Mouse (Mus musculus) ovary, postnatal 36 days (tissue): ENCODE measurements around the gene Ldb3.
A peak's percentile ranks its signal among the peaks of the same experiment; 100 is the strongest.

Experiments used
- DNase-seq: peaks from one replicate; pipeline ENCODE4 v3.0.0; 2022; ENCODE audit warnings: low spot score, mixed read lengths

Ldb3 gene

GRCm38 (mm10) chr14:34561647-34562046 lies 26.8 kb downstream of the Ldb3 start:
- no peak for DNase-seq

- DNase-seq, result no peak
These were observed 29.5 kb downstream of the Ldb3 start for GRCm38 (mm10) chr14:34558947-34559346.

- no peak for DNase-seq
These were observed 33.3 kb downstream of the Ldb3 start for GRCm38 (mm10) chr14:34555211-34555610.

- DNase-seq, result peak; percentile 44
These were observed 34.4 kb downstream of the Ldb3 start for GRCm38 (mm10) chr14:34554047-34554446.

GRCm38 (mm10) chr14:34553470-34553869 lies 35.0 kb downstream of the Ldb3 start:
- no peak for DNase-seq

- DNase-seq, result no peak
These were observed 36.3 kb downstream of the Ldb3 start for GRCm38 (mm10) chr14:34552226-34552625.

- DNase-seq, result peak; percentile 86
These were observed 39.3 kb downstream of the Ldb3 start for GRCm38 (mm10) chr14:34549004-34549671.

- DNase-seq, result peak; percentile 55
These were observed 40.0 kb downstream of the Ldb3 start for GRCm38 (mm10) chr14:34548391-34549001.

GRCm38 (mm10) chr14:34544545-34544944 lies 43.9 kb downstream of the Ldb3 start:
- no peak for DNase-seq

GRCm38 (mm10) chr14:34544001-34544400 lies 44.5 kb downstream of the Ldb3 start:
- no peak for DNase-seq

GRCm38 (mm10) chr14:34543596-34543995 lies 44.9 kb downstream of the Ldb3 start:
- no peak for DNase-seq

GRCm38 (mm10) chr14:34541896-34542295 lies 46.6 kb downstream of the Ldb3 start:
- no peak for DNase-seq

- peak; percentile 63 for DNase-seq
These were observed 47.8 kb downstream of the Ldb3 start for GRCm38 (mm10) chr14:34540685-34541162.

GRCm38 (mm10) chr14:34535883-34536282 lies 52.6 kb downstream of the Ldb3 start:
- no peak for DNase-seq

GRCm38 (mm10) chr14:34533537-34533936 lies 54.9 kb downstream of the Ldb3 start:
- DNase-seq, result no peak

GRCm38 (mm10) chr14:34532536-34532935 lies 55.9 kb downstream of the Ldb3 start:
- DNase-seq, result no peak

- no peak for DNase-seq
These were observed 59.7 kb downstream of the Ldb3 start for GRCm38 (mm10) chr14:34528804-34529203.

GRCm38 (mm10) chr14:34522701-34523100 lies 65.8 kb downstream of the Ldb3 start, which contains the start of gene 9230112D13Rik:
Gene 9230112D13Rik, minus strand, starts transcription at chr14:34522801.
- no peak for DNase-seq

- no peak for DNase-seq
These were observed 70.4 kb downstream of the Ldb3 start for GRCm38 (mm10) chr14:34517959-34518544.

- no peak for DNase-seq
These were observed 71.4 kb downstream of the Ldb3 start for GRCm38 (mm10) chr14:34516960-34517577.

GRCm38 (mm10) chr14:34515860-34516259 lies 72.6 kb downstream of the Ldb3 start:
- no peak for DNase-seq

GRCm38 (mm10) chr14:34514120-34514519 lies 74.4 kb downstream of the Ldb3 start:
- no peak for DNase-seq

GRCm38 (mm10) chr14:34512602-34513001 lies 75.9 kb downstream of the Ldb3 start:
- no peak for DNase-seq
